Mouse (Mus musculus): ENCODE measurements around the gene Arfrp1. TPM values are rescaled to one million over a fixed set of nuclear protein-coding genes. Genes with fewer than 3 reads are reported as not detected.
A peak's percentile ranks its signal among the peaks of the same experiment; 100 is the strongest.

Gene Arfrp1
- polyA plus RNA-seq (2015; fragmentation: Nextera tagmentation; extraction: Ambion mirVana) = 77.1 and 79.2 TPM in 2 replicates

- peak; percentile 92 for ATAC-seq (ENCODE audit: low FRiP score, low read depth)
- H3K9ac ChIP-seq = peak within 1 kb of the TSS; percentile 82
- peaks cover 35% of the 10 kb centered on the region for H3K4me1 ChIP-seq
- WGBS = under 1% methylated on average over 67 of the region's 71 CpGs
- H3K4me2 ChIP-seq (replicated peaks) = peak within 1 kb of the TSS; percentile 94
- H3K36me3 ChIP-seq = peaks cover 48% of the 10 kb centered on the region
- H3K4me3 ChIP-seq = peak within 1 kb of the TSS; percentile 78
- no peaks in the 10 kb centered on the region for H3K9me3 ChIP-seq
- no peaks in the 10 kb centered on the region for H3K27me3 ChIP-seq
- H3K27ac ChIP-seq = peak within 1 kb of the TSS; percentile 88
Observed at GRCm38 (mm10) chr2:181364860-181365596, at the start of gene Arfrp1, which contains the start of gene Zgpat. Gene Arfrp1, minus strand, starts transcription at chr2:181365404. Gene Zgpat, plus strand, starts transcription at chr2:181364928.

GRCm38 (mm10) chr2:181413141-181413540 lies 47.9 kb upstream of the Arfrp1 start:
- 32% methylated on average over 2 of the region's 2 CpGs for WGBS
- no peaks in the 10 kb centered on the region for H3K36me3 ChIP-seq
- no peak overlapping the region for H3K27ac ChIP-seq
- ATAC-seq (ENCODE audit: low FRiP score, low read depth) = no peak
- H3K4me1 ChIP-seq = no peaks in the 10 kb centered on the region
- no peaks in the 10 kb centered on the region for H3K27me3 ChIP-seq
- no peak overlapping the region for H3K4me2 ChIP-seq (replicated peaks)
- no peaks in the 10 kb centered on the region for H3K9me3 ChIP-seq
- no peak overlapping the region for H3K9ac ChIP-seq
- H3K4me3 ChIP-seq = no peak overlapping the region

DNA sequence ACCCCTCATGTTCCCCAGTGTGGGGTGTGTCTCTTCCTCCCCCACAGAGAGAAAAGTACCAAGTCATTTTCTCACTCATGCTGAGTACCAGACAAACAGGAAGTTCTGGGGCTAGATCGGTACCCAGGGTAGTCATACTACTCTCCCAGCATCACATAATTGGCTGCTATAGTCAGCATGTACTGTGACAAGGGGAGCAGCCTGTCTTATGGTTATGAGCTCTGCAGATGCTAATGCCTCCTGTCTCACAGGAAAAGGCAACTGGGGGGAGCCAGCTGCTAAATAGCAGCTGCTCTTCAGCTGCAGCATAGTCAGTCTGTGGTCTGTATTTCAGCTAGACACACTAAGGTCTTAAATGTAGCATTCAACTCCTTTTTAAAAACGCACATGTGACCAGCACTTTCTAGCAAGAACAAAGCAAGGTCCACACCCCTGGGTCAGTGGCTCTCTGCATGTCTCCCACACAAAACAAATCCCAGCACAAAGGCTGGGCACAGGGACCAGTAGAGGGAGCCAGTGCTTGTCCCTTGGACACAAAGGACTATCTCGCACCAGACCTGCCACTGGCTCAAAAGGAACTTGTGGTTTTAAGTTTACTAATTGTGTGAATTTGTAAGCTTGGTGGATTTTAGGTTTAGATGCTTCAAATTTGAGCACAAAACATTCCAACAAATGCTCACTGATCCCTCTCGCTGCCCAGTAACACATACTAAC lies 45.7 kb upstream of the Arfrp1 start:
- Histone ChIP-seq H3K4me2 (replicated peaks) (no peak overlapping the region), H3K9me3 (no peaks in the 10 kb centered on the region), H3K27ac (no peak overlapping the region), H3K4me3 (no peak overlapping the region), H3K4me1 (no peaks in the 10 kb centered on the region), H3K36me3 (peaks cover 3% of the 10 kb centered on the region; the same call in 1 of the 2 replicates), H3K27me3 (no peaks in the 10 kb centered on the region), H3K9ac (0 out of 2 replicates have a peak overlapping the region, but pooled peaks have one; percentile 25)
- ATAC-seq (ENCODE audit: low FRiP score, low read depth) = no peak
- 49% methylated on average over 4 of the region's 4 CpGs for WGBS

DNA sequence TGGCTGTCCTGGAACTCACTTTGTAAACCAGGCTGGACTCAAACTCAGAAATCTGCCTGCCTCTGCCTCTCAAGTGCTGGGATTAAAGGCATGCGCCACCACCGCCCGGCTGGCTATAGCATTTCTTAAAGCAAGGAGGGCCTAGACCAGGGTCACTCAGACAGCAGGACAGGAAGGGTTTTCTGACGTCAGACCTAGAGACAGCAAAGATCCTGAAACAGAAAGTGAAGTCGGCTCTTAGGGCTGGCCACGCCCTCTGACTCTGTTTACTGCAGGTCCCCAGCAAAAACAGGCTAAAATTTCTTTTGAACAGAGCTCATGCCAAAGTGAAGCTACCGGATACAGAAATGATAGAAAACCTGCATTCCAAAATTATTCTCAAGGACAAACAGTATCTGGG lies 44.4 kb upstream of the Arfrp1 start:
- Histone ChIP-seq H3K36me3 (peaks cover 3% of the 10 kb centered on the region; the same call in 1 of the 2 replicates), H3K9me3 (no peaks in the 10 kb centered on the region), H3K4me1 (no peaks in the 10 kb centered on the region), H3K27me3 (no peaks in the 10 kb centered on the region), H3K4me2 (replicated peaks) (no peak overlapping the region), H3K27ac (no peak overlapping the region), H3K4me3 (no peak overlapping the region), H3K9ac (no peak overlapping the region)
- no peak for ATAC-seq (ENCODE audit: low FRiP score, low read depth)
- 77% methylated on average over 7 of the region's 7 CpGs for WGBS

DNA sequence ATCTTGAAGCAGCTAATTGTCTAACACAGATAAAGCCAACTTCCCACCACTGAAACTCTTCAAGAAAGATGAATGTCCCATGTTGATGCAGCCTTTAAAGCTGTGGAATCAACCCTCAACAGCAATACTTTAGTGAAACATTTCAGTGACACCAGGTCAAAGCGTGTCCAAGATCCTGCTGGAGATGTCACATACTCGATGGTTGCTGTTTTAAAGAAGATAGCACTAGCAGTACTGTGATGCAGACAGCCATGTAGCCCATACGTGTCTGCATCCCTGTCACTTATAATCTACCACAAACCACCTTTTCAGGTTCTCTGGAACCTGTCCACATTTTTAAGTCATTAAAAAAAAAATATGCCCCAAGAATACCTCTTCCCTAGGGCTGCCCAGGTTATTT lies 38.5 kb upstream of the Arfrp1 start:
- 84% methylated on average over 3 of the region's 3 CpGs for WGBS
- Histone ChIP-seq H3K9me3 (no peaks in the 10 kb centered on the region), H3K4me1 (no peaks in the 10 kb centered on the region), H3K4me2 (replicated peaks) (no peak overlapping the region), H3K36me3 (peaks cover 3% of the 10 kb centered on the region; the same call in 1 of the 2 replicates), H3K27me3 (no peaks in the 10 kb centered on the region), H3K27ac (no peak overlapping the region), H3K9ac (no peak overlapping the region), H3K4me3 (no peak overlapping the region)
- no peak for ATAC-seq (ENCODE audit: low FRiP score, low read depth)

DNA sequence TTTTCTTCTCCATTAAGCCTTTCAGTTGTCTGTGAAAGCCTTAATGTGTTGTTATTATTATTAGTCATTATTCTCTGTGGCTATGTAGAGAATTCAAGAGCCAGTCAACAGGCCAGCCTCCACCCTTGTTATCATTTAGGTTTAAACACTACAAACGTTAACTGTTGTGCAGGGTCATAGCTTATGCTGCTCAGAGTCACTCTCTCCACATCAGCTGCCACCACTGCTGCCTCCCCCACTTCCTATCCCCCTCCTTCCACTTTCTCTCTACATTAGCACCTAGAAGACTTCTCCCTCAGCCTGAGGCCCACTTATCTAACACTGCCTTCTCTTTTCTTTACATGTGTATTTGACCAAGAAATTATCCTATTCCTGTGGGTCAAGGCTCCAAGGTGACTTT lies 36.3 kb upstream of the Arfrp1 start:
- Histone ChIP-seq H3K9ac (no peak overlapping the region), H3K4me1 (no peaks in the 10 kb centered on the region), H3K9me3 (no peaks in the 10 kb centered on the region), H3K27me3 (no peaks in the 10 kb centered on the region), H3K4me3 (no peak overlapping the region), H3K36me3 (no peaks in the 10 kb centered on the region), H3K4me2 (replicated peaks) (no peak overlapping the region), H3K27ac (no peak overlapping the region)
- WGBS = 18% methylated on average over 1 of the region's 1 CpGs
- ATAC-seq (ENCODE audit: low FRiP score, low read depth) = no peak

DNA sequence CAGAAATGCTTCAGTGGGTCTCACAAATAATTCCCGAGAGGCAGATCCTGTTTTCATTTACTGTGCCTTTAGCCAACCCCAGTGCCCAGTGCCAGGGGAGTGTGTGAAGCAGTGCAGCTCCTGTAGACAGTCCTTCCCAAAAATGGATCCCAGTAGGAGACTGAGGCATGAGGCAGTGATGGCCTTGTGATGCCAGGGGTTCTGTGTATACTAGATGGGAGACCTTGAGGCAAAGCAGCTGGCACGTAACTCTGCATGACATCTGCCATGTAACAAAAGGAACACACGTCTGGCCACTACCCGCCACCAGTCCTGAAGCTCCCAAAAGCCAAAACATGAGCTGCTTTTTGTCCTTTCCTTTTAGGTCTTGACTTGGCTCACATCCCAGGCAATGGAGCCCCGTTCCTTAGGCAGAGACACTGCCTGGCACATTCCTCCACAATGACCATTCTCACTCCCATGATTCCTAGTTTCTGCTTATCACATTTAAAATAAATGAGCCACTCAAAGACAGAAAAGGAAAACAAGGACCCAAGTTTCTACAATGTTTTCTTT lies 32.1 kb upstream of the Arfrp1 start:
- Histone ChIP-seq H3K4me1 (no peaks in the 10 kb centered on the region), H3K27ac (no peak overlapping the region), H3K9me3 (no peaks in the 10 kb centered on the region), H3K9ac (no peak overlapping the region), H3K4me2 (replicated peaks) (no peak overlapping the region), H3K4me3 (no peak overlapping the region), H3K27me3 (no peaks in the 10 kb centered on the region), H3K36me3 (no peaks in the 10 kb centered on the region)
- WGBS = 84% methylated on average over 5 of the region's 5 CpGs
- no peak for ATAC-seq (ENCODE audit: low FRiP score, low read depth)

- H3K36me3 ChIP-seq = peaks cover 3% of the 10 kb centered on the region; the same call in 1 of the 2 replicates
- no peak overlapping the region for H3K9ac ChIP-seq
- no peaks in the 10 kb centered on the region for H3K9me3 ChIP-seq
- H3K4me1 ChIP-seq = no peaks in the 10 kb centered on the region
- H3K4me3 ChIP-seq = no peak overlapping the region
- H3K27ac ChIP-seq = no peak overlapping the region
- 94% methylated on average over 3 of the region's 3 CpGs for WGBS
- no peak for ATAC-seq (ENCODE audit: low FRiP score, low read depth)
- H3K27me3 ChIP-seq = no peaks in the 10 kb centered on the region
- H3K4me2 ChIP-seq (replicated peaks) = no peak overlapping the region
Observed at GRCm38 (mm10) chr2:181394086-181394485, 28.9 kb upstream of the Arfrp1 start.

GRCm38 (mm10) chr2:181392600-181393213 lies 27.5 kb upstream of the Arfrp1 start:
- WGBS = 34% methylated on average over 4 of the region's 4 CpGs
- no peak overlapping the region for H3K4me2 ChIP-seq (replicated peaks)
- ATAC-seq (ENCODE audit: low FRiP score, low read depth) = peak; percentile 83; the same call in 1 of the 2 replicates
- no peak overlapping the region for H3K4me3 ChIP-seq
- no peaks in the 10 kb centered on the region for H3K9me3 ChIP-seq
- no peak overlapping the region for H3K9ac ChIP-seq
- H3K36me3 ChIP-seq = peaks cover 3% of the 10 kb centered on the region; the same call in 1 of the 2 replicates
- H3K27me3 ChIP-seq = no peaks in the 10 kb centered on the region
- no peaks in the 10 kb centered on the region for H3K4me1 ChIP-seq
- no peak overlapping the region for H3K27ac ChIP-seq

- Histone ChIP-seq H3K9me3 (no peaks in the 10 kb centered on the region), H3K4me2 (replicated peaks) (no peak overlapping the region), H3K36me3 (peaks cover 10% of the 10 kb centered on the region), H3K27me3 (no peaks in the 10 kb centered on the region), H3K27ac (no peak overlapping the region), H3K9ac (no peak overlapping the region), H3K4me1 (no peaks in the 10 kb centered on the region), H3K4me3 (no peak overlapping the region)
- ATAC-seq (ENCODE audit: low FRiP score, low read depth) = no peak
- WGBS = 71% methylated on average over 2 of the region's 2 CpGs
Observed at GRCm38 (mm10) chr2:181391541-181391940, 26.3 kb upstream of the Arfrp1 start.

- H3K9me3 ChIP-seq = no peaks in the 10 kb centered on the region
- 91% methylated on average over 15 of the region's 15 CpGs for WGBS
- no peak overlapping the region for H3K4me2 ChIP-seq (replicated peaks)
- no peak overlapping the region for H3K27ac ChIP-seq
- H3K36me3 ChIP-seq = peaks cover 16% of the 10 kb centered on the region
- no peaks in the 10 kb centered on the region for H3K27me3 ChIP-seq
- ATAC-seq (ENCODE audit: low FRiP score, low read depth) = no peak
- H3K4me3 ChIP-seq = no peak overlapping the region
- H3K4me1 ChIP-seq = no peaks in the 10 kb centered on the region
- no peak overlapping the region for H3K9ac ChIP-seq
Observed at GRCm38 (mm10) chr2:181391022-181391421, 25.8 kb upstream of the Arfrp1 start.

All from limb, embryonic 13.5 days (tissue).